Mouse (Mus musculus) neural tube, embryonic 12.5 days (tissue): Measurements from ENCODE around the gene Dgkb. TPM values are rescaled to one million over a fixed set of nuclear protein-coding genes. Genes with fewer than 3 reads are reported as not detected.

Source experiments
- ATAC-seq: fragments of 200-750 bp; cut with Nextera tagmentation; 2 replicates; pipeline ENCODE4 v1.8.0; 2017; ENCODE audit warnings: low read depth, mild to moderate bottlenecking, moderate TSS enrichment, moderate library complexity; ENCODE audit not compliant: low FRiP score
- H3K27ac ChIP-seq: fragments of 300-500 bp; sonication (generic); 2 replicates; pipeline ENCODE4 v1.5.1; 2016
- H3K27me3 ChIP-seq: fragments of 300-500 bp; sonication (generic); replicated peaks from 2 replicates; pipeline ENCODE4 v1.6.1; 2016; ENCODE audit warnings: mild to moderate bottlenecking
- H3K36me3 ChIP-seq: fragments of 300-500 bp; sonication (generic); 2 replicates; pipeline ENCODE4 v1.6.1; 2016; ENCODE audit warnings: mild to moderate bottlenecking
- H3K4me1 ChIP-seq: fragments of 300-500 bp; sonication (generic); 2 replicates; pipeline ENCODE4 v1.6.1; 2016
- H3K4me2 ChIP-seq: fragments of 300-500 bp; sonication (generic); replicated peaks from 2 replicates; pipeline ENCODE4 v1.6.1; 2016; ENCODE audit warnings: mild to moderate bottlenecking
- H3K4me3 ChIP-seq: fragments of 300-500 bp; sonication (generic); 2 replicates; pipeline ENCODE4 v1.5.1; 2016
- H3K9ac ChIP-seq: fragments of 300-500 bp; sonication (generic); 2 replicates; pipeline ENCODE4 v1.6.1; 2016; ENCODE audit warnings: mild to moderate bottlenecking
- H3K9me3 ChIP-seq: fragments of 300-500 bp; sonication (generic); 2 replicates; pipeline ENCODE4 v1.6.1; 2016; ENCODE audit warnings: mild to moderate bottlenecking
- WGBS: fragments of 180-500 bp; shearing (Covaris S2); methylation state at CpG from one replicate; pipeline ENCODE4 v1.1.7; 2016; 5-methylcytosine and 5-hydroxymethylcytosine counted together
- polyA plus RNA-seq: library from polyadenylated mRNA; unstranded; fragments of >200 nt; fragmentation: Nextera tagmentation; extraction: Ambion mirVana; gene quantifications from 2 replicates; pipeline ENCODE4 v1.2.1, GENCODE M21; 2016

Gene Dgkb
- polyA plus RNA-seq, 1 experiment from 2014 or later = 2.5 TPM

GRCm38 (mm10) chr12:38397754-38398312 lies 580.3 kb downstream of the Dgkb start:
- H3K9me3 ChIP-seq = no peaks in the 10 kb centered on the region
- H3K4me2 ChIP-seq = no peak overlapping the region
- no peaks in the 10 kb centered on the region for H3K4me1 ChIP-seq
- no peaks in the 10 kb centered on the region for H3K36me3 ChIP-seq
- no peak for ATAC-seq
- H3K4me3 ChIP-seq = no peak overlapping the region
- no peaks in the 10 kb centered on the region for H3K27me3 ChIP-seq
- H3K27ac ChIP-seq = no peak overlapping the region
- WGBS = 61% methylated on average over 14 of the region's 14 CpGs
- no peak overlapping the region for H3K9ac ChIP-seq

GRCm38 (mm10) chr12:38400089-38400488 lies 582.6 kb downstream of the Dgkb start:
- no peak overlapping the region for H3K4me3 ChIP-seq
- no peak overlapping the region for H3K4me2 ChIP-seq
- no peak overlapping the region for H3K9ac ChIP-seq
- no peak overlapping the region for H3K27ac ChIP-seq
- H3K27me3 ChIP-seq = no peaks in the 10 kb centered on the region
- H3K4me1 ChIP-seq = no peaks in the 10 kb centered on the region
- no peaks in the 10 kb centered on the region for H3K36me3 ChIP-seq
- WGBS = 86% methylated on average over 4 of the region's 4 CpGs
- H3K9me3 ChIP-seq = no peaks in the 10 kb centered on the region
- no peak for ATAC-seq

- no peak overlapping the region for H3K27ac ChIP-seq
- H3K4me2 ChIP-seq = no peak overlapping the region
- no peaks in the 10 kb centered on the region for H3K9me3 ChIP-seq
- 54% methylated on average over 10 of the region's 10 CpGs for WGBS
- H3K4me1 ChIP-seq = no peaks in the 10 kb centered on the region
- no peak for ATAC-seq
- H3K9ac ChIP-seq = no peak overlapping the region
- no peak overlapping the region for H3K4me3 ChIP-seq
- H3K27me3 ChIP-seq = no peaks in the 10 kb centered on the region
- no peaks in the 10 kb centered on the region for H3K36me3 ChIP-seq
Measured at GRCm38 (mm10) chr12:38435364-38436130, 618.0 kb downstream of the Dgkb start.

GRCm38 (mm10) chr12:38436131-38436436 lies 618.6 kb downstream of the Dgkb start:
- Histone ChIP-seq H3K27ac (no peak overlapping the region), H3K4me3 (no peak overlapping the region), H3K9me3 (no peaks in the 10 kb centered on the region), H3K4me2 (no peak overlapping the region), H3K27me3 (no peaks in the 10 kb centered on the region), H3K36me3 (no peaks in the 10 kb centered on the region), H3K9ac (no peak overlapping the region), H3K4me1 (no peaks in the 10 kb centered on the region)
- 35% methylated on average over 1 of the region's 1 CpGs for whole genome bisulfite sequencing
- peak; percentile 75; the same call in 1 of the 2 replicates for ATAC-seq

GRCm38 (mm10) chr12:38450323-38451087 lies 633.0 kb downstream of the Dgkb start:
- Histone ChIP-seq H3K9ac (no peak overlapping the region), H3K27ac (no peak overlapping the region), H3K4me1 (no peaks in the 10 kb centered on the region), H3K4me2 (no peak overlapping the region), H3K9me3 (no peaks in the 10 kb centered on the region), H3K4me3 (no peak overlapping the region), H3K36me3 (no peaks in the 10 kb centered on the region), H3K27me3 (no peaks in the 10 kb centered on the region)
- 39% methylated on average over 7 of the region's 7 CpGs for WGBS
- peak; percentile 76 for ATAC-seq

- ATAC-seq = no peak
- Histone ChIP-seq H3K4me3 (no peak overlapping the region), H3K36me3 (no peaks in the 10 kb centered on the region), H3K9ac (no peak overlapping the region), H3K9me3 (no peaks in the 10 kb centered on the region), H3K27ac (no peak overlapping the region), H3K27me3 (no peaks in the 10 kb centered on the region), H3K4me1 (no peaks in the 10 kb centered on the region), H3K4me2 (no peak overlapping the region)
- 66% methylated on average over 3 of the region's 3 CpGs for WGBS
Measured at GRCm38 (mm10) chr12:38451677-38452076, 634.2 kb downstream of the Dgkb start.

- Histone ChIP-seq H3K4me3 (no peak overlapping the region), H3K4me1 (no peaks in the 10 kb centered on the region), H3K9ac (no peak overlapping the region), H3K27me3 (no peaks in the 10 kb centered on the region), H3K9me3 (no peaks in the 10 kb centered on the region), H3K4me2 (no peak overlapping the region), H3K27ac (no peak overlapping the region), H3K36me3 (no peaks in the 10 kb centered on the region)
- ATAC-seq = no peak
Measured at GRCm38 (mm10) chr12:38468191-38468590, 650.7 kb downstream of the Dgkb start.

GRCm38 (mm10) chr12:38468605-38469004 lies 651.1 kb downstream of the Dgkb start:
- Histone ChIP-seq H3K9ac (no peak overlapping the region), H3K4me2 (no peak overlapping the region), H3K4me1 (no peaks in the 10 kb centered on the region), H3K36me3 (no peaks in the 10 kb centered on the region), H3K27ac (no peak overlapping the region), H3K27me3 (no peaks in the 10 kb centered on the region), H3K9me3 (no peaks in the 10 kb centered on the region), H3K4me3 (no peak overlapping the region)
- ATAC-seq = no peak

GRCm38 (mm10) chr12:38497229-38497628 lies 679.7 kb downstream of the Dgkb start:
- H3K27me3 ChIP-seq = no peaks in the 10 kb centered on the region
- no peak overlapping the region for H3K9ac ChIP-seq
- H3K9me3 ChIP-seq = no peaks in the 10 kb centered on the region
- no peaks in the 10 kb centered on the region for H3K36me3 ChIP-seq
- H3K4me3 ChIP-seq = no peak overlapping the region
- ATAC-seq = no peak
- 53% methylated on average over 2 of the region's 2 CpGs for WGBS
- H3K4me2 ChIP-seq = no peak overlapping the region
- H3K27ac ChIP-seq = no peak overlapping the region
- H3K4me1 ChIP-seq = no peaks in the 10 kb centered on the region

GRCm38 (mm10) chr12:38500931-38501330 lies 683.4 kb downstream of the Dgkb start:
- Histone ChIP-seq H3K4me3 (no peak overlapping the region), H3K27me3 (no peaks in the 10 kb centered on the region), H3K27ac (no peak overlapping the region), H3K9me3 (no peaks in the 10 kb centered on the region), H3K4me1 (no peaks in the 10 kb centered on the region), H3K9ac (no peak overlapping the region), H3K36me3 (no peaks in the 10 kb centered on the region), H3K4me2 (no peak overlapping the region)
- ATAC-seq = no peak
- 43% methylated on average over 3 of the region's 3 CpGs for WGBS

- Histone ChIP-seq H3K4me2 (no peak overlapping the region), H3K36me3 (no peaks in the 10 kb centered on the region), H3K9me3 (no peaks in the 10 kb centered on the region), H3K27me3 (no peaks in the 10 kb centered on the region), H3K9ac (no peak overlapping the region), H3K27ac (no peak overlapping the region), H3K4me1 (no peaks in the 10 kb centered on the region), H3K4me3 (no peak overlapping the region)
- no peak for ATAC-seq
- 30% methylated on average over 1 of the region's 1 CpGs for WGBS
Measured at GRCm38 (mm10) chr12:38508195-38508594, 690.7 kb downstream of the Dgkb start.

- H3K4me2 ChIP-seq = no peak overlapping the region
- WGBS = 75% methylated on average over 4 of the region's 4 CpGs
Measured at GRCm38 (mm10) chr12:38545431-38545830, 727.9 kb downstream of the Dgkb start.

More at GRCm38 (mm10) chr12:38545431-38545830, 727.9 kb downstream of the Dgkb start:
- Histone ChIP-seq H3K9ac (no peak overlapping the region), H3K27ac (no peak overlapping the region), H3K36me3 (no peaks in the 10 kb centered on the region), H3K4me1 (no peaks in the 10 kb centered on the region), H3K9me3 (no peaks in the 10 kb centered on the region), H3K27me3 (no peaks in the 10 kb centered on the region), H3K4me3 (no peak overlapping the region)
- no peak for ATAC-seq
